Mouse (Mus musculus) right cerebral cortex, postnatal 10 days (tissue): ENCODE measurements at regions not wholly inside any gene's neighbourhood (a gene's known extent, or its start where the extent isn't known, plus 50 kb on each side); places are given as distances from the start of the nearest gene placed in this dataset.
A peak's percentile ranks its signal among the peaks of the same experiment; 100 is the strongest.

Source experiments
- DNase-seq, 2 experiments: peaks; one replicate each; pipeline ENCODE4 v3.0.0; 2021; ENCODE audit warnings: low spot score in 2 of 2

DNA sequence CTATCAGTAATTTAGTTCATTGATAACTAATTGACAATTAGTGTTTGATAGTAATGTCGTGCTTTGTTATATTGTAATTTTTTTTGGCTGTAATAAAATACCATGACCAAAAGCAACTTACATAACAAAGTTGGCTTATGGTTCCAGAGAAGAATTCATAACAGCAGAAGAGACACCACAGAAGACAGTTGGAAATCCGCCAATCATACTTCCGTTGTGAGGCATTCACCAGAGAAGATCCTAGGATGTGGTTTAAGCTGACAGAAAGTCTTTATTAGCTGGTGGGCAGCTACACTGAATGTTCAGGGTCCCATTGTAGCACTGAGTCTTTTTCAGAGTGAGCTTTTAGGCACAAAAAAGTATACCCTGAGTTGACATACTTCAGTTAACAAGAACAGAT, 109.9 kb downstream of the Sec23a start:
- no peak for DNase-seq

DNA sequence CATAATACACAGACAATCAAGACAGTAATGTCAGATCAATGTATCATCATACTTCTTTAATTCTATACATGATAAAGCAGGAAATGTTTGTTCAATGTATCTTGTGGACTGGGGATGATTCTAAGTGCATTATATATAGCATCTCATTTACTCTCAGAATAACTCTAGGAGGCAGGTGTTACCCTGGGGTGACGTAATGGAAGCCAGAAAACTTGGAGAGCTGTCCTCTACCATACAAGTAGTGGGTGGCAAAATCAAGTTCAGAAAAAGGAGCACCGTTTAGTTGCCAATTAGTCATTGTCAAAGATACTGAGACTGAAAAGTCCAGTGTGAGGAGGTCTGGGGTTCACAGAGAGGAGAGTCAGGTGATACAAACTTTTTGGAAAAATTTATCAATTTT, 136.0 kb downstream of the Sec23a start:
- no peak for DNase-seq

DNA sequence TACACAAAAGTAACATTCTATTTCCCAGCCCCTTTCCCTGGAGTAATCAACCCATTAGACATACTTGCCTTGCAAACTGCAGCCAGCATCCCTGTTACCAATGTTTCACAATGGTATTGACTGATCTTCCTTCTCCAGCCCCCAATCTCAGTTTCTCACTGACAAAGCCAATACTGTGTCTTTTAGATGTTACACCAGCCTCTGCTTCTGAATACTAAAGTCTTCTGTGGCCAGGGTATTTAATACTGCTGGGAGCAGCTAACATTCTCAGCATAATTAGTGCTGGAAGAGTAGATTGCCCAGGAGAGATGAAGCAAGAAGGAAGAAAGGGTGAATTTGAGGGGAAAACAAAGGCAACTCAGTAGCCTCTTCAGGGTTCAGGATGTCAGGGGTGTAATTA, 139.4 kb downstream of the Sec23a start:
- no peak for DNase-seq

DNA sequence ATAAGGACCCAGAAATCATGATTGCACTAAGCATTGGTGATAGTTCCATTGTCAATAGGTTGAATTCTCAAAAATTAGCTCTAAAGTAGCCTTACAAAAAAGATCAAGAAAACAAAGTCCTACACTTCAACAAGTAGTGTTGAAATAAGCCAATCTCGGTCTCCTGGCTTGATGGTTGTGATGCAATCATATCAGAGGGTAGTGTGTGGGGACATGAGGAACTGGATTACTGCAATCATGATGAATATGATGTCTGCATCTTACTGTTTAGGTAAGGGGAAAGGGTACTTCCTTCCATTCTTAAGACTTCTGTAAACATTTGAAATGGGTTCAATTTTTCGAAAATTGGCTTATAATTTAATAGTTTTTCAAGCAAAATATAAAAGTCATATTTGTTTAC, 155.3 kb downstream of the Sec23a start:
- no peak for DNase-seq

DNA sequence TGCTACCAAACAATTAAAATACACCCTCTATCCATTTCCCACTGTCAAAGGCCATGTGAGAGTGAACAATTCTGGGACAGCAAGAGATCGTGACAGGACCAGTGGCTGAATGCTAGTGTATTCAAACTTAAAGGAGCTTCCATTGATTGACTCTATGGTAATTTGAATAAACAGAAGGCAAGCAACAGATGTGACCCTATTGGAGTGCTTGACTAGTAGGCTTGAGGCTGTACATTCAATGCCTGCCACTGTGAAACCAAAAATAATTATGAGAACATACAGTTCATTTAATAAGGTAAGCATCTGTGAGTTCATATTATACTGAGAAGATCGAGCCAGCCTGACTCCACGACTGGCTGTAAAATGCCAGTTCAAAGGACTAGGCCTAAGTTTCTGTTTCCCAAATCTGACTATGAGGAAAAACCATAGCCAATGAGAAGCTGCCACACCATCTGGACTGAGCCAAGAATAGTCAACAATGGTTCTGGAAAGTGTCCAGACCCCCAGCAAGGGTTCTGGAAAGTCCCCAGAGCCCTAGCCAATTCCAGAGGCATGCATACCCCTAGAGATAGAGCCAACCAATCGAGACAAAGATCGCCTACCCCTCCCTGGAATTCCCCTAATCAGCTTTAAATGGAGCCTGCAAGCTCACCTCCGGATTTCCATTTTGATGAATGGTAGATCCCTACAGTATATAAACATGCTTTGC, 160.0 kb downstream of the Sec23a start:
- no peak for DNase-seq

DNA sequence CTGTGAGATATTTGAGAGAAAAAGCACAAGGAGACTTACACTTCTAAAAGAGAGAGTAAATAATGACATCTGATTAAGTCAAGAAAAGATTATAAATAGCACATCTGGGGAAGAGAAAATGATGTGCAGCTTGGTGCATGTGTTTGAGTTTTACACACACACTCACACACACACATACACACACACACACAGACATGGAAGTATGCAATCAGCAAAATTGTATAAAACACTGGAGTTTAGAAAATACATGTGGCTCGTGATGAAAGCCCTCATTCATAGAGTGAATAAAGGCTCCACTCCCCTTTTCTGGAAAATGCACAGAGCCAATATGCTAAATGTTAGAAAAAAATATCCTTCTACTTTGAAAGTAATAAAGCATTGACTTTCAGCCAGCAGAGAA, 182.2 kb downstream of the Sec23a start:
- no peak for DNase-seq

DNA sequence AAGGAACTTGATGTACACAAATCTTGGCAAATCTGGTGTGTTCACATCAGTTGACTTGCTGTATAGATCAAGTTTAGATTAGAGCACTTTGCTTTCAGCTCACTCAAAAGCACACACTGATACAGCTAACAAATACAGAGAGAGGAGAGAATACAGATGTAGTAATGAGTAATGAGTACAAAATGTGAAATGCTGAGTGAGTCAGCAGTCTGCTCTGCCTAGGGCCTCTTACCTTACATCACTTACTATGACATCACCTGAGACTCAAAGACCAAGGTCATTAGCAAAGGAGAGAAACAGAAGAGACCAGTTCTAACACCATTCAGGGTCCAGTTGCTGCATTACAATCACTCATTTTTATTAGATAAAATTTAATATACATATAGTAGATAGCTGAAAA, 184.0 kb downstream of the Sec23a start:
- DNase-seq: no peak

DNA sequence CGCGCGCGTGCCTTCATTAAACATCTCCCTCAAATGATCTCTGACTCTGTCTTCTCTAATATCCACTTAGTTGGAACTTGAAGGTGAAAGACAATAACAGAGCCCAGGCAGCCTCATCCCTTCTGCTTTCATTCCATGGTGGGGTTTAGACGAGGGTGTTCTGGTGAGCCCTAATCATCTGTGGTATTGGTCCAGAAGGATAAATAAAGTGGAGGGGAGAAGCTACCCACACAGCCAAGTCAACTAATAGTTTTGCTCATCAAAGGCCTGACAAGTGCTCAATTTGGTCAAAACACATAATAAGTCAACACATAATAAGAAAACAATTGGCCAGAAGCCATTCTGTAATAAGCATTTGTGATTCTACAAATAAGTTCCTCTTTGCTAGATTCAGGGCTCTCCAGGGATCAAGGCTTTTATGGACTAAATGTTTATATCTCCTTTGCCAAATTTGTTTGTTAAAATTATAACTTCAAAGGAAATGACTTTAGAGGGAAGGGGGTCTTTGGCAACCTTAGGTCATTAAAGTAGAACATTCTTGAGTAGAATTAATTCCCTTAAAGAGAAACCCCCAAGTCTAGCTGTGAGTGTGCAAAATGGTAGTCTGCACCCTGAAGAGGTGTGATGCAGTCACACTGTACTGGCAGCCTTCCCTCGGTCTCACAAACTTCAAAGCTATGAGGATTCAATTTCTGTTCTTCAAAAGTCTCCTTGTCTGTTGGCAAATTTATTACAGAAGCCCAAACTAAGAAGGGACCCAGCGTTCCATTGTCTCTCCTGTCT, 186.5 kb downstream of the Sec23a start:
- DNase-seq: no peak

DNA sequence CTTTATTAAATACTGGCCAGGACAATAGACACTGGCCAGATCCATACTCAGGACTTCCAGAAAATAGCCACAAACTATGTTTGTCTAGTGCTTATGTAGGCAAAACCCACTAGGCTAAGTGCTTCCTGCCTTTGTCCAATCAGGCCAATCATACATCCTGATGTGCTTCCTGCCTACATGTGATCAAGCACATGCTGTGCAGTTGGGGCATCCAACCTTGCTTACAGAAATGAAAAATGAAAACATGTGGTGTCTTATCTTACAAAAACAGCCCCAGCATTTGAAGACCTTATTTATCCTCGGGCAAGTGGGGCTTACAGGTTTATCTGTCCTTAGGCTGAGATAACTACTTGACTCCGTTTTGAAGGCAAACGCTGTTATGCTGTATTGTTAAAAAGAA, 188.8 kb downstream of the Sec23a start:
- DNase-seq: no peak

DNA sequence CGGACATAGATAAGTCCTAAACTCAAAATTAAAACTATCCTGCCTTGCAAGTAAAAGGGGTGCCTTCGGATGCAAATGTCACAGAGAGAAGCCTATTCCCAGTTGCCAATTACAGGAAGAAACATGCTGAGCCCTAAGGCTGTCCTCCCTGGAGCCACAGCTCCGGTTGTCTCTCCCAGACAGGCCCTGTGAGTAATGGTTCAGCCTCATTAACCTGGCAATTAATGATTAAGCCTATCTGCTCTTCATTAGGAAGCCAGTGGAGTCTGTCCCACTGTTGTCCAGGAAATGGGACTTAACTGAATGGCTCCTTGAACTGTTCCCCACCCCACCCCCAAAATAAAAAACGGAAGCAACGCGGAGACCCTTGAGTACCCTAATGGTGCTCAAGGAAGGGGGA, 207.7 kb downstream of the Sec23a start:
- no peak for DNase-seq

DNA sequence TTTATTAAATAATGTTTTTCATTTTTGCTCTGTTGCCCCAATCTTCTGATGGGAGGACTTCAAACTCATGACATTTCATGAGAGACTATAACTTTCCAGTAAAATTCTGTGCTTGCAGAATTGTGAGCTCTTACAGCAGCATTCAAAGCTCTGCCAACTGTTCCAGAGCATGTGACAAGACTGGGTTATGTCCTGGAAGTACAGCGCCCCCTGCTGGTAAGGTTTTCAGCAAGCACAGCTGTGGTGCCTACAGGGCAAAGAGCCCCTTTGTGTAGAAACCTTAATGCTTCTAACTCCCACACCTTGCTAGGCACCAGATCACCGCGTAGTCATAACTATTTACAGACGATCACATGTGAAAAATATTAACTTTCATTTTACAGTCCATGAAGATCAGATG, 209.4 kb downstream of the Sec23a start:
- DNase-seq: peak; percentile 83 to 87
